Mouse (Mus musculus) lung, postnatal 10 days (tissue): ENCODE measurements at regions not wholly inside any gene's neighbourhood (a gene's known extent, or its start where the extent isn't known, plus 50 kb on each side); places are given as distances from the start of the nearest gene placed in this dataset.

Experiments
- DNase-seq: peaks from one replicate; pipeline ENCODE4 v3.0.0; 2021

DNA sequence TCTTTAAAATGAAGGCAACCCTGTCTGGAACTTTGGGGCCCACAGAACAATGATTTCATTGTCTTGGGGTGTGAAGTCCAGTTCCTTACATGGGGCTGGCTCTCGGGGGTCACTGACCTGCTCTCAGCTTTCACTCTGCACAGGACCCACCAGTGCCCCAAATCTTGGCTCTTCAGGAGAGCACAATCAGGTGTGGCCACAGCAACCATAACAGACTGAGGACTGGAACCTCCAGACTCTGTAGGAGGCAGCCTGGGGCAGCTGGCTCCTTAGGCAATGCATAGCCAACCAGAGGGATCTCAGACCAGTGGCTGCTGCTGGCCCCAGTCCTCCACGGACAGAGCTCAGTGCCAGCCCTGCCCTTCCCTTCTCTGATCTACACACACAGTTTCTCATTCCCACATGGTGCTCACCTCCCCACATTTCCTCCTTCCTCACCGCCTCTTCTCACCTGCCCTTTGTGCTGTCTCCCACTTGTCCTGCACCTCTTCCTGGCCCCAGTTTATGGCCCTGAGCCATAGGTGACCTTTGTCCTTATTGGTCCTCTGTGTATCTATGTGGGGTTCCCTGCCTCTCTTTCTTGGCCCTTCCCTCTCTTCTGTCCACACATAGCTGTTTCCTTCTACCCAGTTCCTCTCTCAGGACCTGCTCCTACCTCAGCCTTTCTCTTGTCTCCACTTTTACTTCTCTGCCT lies 151.9 kb upstream of the Zmiz1 start:
- DNase-seq = no peak

DNA sequence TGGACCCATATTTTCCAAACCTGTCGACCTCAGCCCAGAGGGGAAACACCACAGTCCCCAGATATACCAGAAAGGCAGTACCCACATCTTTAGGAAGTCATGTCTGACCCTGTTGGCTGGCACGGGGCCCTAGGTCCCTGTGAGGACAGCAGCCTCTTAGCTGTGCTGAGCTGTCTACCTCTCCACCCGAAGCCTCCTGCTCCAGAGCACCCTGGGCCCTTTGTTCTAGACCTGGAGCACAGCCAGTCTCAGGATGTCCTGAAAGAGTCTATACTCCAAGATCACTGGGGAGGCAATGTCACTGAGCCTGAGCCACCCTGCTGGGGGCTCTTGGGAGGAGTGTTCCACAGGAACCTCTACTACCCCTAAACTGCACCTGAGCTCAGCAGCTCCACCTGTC lies 150.9 kb upstream of the Zmiz1 start:
- no peak for DNase-seq

DNA sequence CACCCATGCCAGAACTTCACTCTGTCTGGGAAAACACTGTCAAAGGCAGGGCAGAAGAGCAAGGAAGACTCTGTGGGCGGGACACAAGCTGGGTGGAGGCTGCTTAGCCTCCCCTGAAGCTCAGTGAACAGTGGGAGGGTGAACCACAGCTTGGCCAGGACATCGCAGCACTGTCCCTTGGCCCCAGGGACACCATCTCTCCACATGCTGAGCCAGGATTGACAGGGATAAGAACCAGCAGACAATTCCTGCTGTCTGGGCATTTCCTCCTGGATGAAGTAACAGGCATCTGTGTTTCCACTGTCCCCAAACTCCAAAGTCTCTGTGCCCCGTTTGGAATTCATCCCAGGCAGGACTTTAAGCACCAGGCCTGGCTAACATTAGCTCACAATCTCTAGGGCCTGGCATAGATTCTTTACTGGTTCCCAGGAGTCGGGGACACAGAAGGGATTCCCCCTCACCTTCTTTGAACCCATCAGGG lies 148.3 kb upstream of the Zmiz1 start:
- peak; percentile 56 for DNase-seq

DNA sequence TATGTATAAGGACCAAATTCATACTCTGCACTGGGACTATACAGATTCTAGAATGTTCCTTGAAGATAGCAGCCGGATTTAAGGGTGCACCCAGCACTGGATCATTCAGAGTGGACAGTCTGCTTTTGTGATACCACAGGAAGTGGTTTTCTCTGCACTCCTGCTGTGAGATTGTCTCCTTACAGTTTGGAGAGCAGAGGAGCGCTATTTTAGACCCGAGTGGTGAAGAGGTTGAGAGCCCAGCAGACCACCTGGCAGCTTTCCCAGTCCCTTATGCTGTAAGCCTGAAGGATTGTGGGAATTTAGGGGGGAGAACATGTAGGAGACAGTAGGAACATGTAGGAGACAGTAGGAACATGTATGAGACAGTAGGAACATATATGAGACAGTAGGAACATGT lies 147.5 kb upstream of the Zmiz1 start:
- DNase-seq = peak; percentile 46

DNA sequence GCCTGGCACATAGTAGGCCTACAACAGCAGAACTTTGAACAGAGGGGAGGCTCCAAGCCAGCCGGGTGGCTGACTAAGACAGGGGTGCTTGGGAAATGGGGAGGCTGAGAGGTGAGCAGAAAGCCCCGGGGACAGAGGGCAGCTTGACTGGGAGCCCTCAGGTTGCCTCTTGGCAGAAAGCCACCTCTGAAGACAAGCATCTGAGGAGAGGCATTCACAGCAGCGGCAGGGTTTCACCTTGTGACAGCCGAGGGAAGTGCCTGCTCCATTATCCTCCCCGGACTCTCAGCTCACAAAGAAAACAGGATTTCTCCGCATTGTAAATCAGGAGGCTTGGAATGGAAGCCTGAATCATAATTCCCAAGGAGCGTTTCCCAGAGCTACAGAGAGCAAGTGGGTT lies 146.8 kb upstream of the Zmiz1 start:
- peak; percentile 44 for DNase-seq

DNA sequence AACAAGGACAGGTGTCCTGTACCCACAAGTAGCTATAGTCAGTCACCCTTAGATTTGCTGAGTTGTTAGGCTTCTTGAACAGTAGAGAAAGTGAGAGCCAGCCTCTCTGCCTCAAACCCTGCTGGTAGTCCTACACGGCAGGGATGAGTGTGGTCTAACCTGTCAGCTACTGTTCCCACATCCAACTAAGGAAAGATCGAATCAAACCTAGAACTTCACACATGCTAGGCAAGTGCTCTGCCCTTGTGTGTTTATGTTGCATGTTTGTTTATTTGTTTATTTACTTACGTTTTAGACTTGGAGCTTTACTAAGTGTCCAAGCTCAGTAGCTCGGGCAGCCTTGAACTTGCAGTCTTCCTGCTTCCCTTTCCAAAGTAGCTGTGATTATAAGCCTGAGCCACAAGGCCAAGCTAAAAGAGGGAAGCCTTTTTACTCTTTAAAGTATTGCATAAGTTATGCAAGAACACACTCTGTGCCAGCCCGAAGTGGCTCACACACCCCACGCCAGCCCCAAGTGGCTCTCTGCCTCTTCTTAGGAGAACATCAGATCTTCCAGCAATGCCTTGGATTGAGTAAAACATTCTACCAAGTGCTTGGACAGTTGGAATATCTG lies 146.1 kb upstream of the Zmiz1 start:
- peak; percentile 44 for DNase-seq

DNA sequence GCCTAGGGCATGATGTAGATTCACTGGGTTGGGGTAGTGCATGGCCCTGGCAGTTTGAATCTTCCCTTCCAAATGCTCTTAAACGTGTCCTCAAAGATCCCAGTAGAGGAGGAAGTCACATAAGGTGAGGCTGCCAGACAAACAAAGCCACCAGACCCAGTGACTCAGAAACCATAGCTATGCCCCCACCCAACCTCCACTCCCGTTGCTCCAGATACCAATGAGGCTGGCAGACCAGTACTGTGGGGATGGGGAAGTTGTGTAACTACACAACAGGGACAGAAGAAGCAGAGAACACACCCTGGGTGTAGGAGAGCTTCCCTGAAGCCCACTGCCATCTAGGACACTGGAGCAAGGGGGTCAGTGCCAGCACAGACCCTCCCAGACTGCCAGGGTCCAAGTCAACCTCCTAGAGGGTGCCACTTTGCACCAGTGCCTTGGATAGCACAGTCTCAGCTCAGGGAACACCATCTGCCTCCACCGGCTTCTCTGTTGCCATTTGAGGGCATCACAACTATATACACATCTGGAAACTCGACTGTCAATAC lies 145.2 kb upstream of the Zmiz1 start:
- DNase-seq = no peak

DNA sequence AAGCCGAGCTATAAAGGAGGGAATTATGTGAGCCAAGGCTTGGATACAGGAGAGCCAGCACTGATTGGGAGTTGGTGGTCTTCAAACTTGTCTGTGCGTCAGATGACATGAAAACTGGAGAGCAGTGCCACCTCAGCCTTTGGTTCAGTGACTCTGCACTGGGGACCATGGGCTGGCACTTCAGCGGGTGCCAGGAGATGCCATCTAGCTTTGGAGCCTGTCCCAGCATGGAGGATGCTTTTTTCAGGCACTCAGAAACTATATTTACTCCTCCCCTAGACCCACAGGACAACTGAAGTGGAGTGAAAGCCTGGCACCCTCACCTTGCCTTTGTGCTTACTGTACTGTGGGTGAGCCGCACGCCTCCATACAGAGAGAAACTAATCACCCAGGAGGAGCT lies 142.5 kb upstream of the Zmiz1 start:
- no peak for DNase-seq

DNA sequence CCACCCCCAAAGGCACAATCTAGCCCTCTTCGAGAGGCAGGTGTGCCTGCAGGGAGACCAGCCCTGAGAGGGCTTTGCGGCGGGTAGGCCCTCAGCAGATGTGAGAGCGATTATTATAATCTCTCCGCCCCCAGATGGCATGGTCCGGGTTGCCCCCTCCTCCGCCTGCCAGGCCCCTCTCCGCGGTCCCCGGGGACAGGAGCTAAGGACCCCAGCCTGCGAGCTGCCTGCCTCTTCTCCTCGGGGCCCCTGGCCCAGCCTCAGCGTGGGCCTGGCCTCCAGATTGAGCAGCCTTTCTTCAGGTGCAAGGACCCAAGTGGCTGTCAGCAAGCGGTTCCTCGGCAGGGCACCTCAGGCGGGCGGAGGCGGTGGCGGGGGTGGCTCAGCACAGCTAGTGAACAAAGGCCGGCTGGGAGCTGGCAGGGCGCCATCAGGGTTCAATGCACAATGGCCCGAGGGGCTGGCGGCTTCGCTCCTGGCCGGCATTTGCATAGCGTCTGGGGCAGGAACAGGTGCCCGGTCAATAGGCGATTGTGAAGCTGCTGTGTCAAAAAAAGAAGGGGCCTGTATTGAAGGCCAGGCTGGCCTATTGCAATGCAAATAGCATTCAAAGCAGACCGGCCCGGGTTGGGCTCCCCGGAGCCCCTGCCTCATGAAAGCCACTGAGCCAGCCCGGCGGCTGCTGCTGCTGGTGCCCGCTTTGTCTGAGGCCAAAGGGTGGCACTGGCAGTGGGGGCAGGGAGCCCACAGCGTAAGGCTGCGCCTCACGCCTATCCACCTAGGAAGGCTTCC lies 141.1 kb upstream of the Zmiz1 start:
- peak; percentile 87 for DNase-seq

DNA sequence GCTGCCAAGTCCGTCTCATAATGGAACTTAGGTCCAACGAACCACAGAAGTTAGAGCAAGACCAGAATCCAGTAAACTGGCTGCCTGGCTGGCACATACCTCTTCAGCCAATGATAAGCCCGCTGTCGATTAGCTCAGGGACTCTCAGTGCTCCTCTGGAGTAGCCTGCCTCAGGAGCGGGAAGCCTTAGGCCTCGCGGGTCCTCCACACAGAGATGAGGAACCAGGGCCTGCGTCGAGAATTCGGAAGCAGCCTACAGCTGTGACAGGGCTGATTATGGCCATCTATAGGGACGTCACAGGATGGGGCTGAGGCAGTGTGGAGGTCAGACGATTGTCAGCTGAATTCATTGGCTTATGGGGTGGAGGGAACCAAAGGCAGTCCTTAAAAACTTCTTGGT lies 140.1 kb upstream of the Zmiz1 start:
- DNase-seq = no peak

DNA sequence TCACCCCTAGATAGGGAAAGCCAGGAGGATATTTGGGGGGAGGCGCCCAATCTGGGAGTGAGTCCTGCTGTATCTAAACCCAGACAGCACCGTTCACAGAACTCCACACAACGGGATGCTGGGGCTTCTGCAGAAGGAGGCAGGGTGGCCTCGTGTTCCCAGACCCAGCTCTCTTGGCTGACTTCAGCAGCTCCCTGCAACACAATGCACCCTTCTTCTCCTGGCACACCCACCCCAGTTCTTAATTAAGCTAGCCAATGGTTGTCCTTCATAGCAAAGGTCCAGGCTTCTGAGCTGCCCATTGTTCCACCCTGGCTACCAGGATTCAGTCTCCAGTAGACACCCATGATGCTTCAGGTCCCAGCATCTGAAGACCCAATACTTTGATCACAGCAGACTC lies 138.8 kb upstream of the Zmiz1 start:
- no peak for DNase-seq

DNA sequence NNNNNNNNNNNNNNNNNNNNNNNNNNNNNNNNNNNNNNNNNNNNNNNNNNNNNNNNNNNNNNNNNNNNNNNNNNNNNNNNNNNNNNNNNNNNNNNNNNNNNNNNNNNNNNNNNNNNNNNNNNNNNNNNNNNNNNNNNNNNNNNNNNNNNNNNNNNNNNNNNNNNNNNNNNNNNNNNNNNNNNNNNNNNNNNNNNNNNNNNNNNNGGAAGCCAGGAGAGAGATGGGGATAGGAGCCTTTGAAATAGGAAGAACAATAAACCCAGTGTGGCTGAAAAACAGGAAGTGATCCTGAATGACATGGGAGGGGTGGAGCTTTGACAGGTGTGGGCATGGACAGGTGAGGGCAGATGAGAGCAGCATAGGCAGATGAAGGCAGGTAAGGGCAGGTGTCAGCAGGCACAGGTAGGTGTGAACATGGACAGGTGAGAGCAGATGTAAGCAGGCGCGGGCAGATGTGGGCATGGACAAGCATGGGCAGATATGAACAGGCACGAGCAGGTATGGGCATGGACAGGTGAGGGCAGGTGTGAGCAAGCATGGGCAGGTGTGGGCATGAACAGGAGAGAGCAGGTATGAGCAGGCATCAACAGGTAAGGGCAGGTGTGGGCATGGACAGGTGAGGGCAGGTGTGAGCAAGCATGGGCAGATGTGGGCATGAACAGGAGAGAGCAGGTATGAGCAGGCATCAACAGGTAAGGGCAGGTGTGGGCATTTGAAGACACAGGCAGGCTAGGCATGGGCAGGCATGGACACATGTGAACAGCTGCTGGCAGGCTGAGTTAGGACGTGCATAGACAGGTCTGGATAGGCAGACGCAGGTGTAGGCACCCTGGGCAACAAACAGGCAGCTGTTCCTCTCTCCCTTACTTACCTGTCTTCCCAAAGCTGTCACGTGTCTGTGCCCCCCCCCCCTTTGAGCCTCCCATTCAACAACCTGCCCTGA lies 135.2 kb upstream of the Zmiz1 start:
- DNase-seq = no peak

DNA sequence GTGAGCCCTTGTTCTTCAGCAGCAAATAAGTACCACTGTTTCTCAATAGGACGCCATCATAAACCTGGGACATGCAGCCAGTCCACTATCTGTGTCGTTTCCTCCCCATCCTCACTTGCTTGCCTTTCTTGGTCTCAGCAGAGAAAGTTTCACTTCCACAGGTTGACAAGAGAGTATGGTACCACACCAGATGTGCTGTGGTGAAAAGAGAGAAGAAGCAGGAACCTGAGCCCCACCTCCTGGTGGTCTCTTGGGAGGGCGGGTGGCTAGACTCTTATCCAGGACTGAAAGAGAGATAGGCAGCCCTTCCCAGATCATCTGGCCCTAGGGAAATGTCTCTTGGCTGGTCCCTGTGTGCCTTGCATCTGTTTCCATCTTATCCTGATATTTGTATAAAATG lies 133.1 kb upstream of the Zmiz1 start:
- DNase-seq = no peak

DNA sequence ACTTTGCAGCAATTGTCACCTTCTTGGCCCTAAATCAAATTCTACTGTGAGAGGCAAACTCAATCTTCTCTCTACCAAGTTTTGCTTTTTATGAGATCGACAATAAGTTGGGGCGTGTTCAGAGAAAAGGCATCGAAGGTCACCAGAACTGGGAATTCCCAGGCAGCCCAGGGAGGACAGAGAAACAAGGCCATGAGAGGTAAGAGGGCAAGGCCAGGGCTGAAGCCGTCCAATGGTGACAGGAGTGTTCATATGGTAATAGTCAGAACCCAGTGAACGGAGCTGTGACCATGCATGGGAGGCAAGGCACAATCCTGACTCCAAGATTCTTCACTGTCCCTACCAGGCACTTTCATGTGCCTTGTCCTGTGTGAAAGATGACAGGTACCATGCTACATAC lies 130.8 kb upstream of the Zmiz1 start:
- DNase-seq = no peak

DNA sequence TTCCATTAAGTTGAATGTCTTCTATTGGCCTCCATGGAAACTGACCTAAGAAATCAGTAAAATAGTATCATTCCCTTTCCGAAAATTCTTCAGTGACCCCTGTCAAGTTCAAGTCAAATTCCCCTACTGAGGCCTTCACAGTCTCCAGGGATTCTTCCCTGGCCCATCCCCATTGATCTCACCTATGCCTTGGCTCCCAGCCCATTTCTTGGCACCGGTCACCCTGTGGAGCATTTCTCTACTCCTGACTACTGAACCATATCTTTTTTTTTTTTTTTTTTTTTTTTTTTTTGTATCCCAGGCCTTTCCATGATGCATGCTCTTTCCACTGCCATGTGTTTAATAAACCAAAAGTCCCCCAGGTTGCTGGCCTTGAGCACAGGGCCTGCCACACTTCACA lies 124.8 kb upstream of the Zmiz1 start:
- DNase-seq = no peak

DNA sequence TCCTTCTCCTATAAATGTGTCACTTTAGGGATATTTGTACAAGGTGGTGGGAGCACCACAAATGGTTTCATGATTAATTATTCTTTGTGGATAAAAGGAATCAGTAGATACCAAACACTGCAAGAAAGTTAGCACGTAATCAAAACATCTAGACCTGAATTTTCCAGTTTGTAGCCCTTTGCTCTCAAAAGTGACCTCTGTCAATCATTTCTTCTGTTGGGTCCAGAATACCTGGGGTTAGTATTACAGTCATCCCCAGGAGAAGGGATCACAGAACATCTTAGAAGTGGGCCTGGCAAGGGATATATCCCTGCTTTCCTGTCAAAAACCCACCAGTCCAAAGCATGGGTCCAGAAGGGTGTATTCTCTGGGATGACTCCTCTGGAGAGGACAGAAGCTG lies 122.1 kb upstream of the Zmiz1 start:
- no peak for DNase-seq

DNA sequence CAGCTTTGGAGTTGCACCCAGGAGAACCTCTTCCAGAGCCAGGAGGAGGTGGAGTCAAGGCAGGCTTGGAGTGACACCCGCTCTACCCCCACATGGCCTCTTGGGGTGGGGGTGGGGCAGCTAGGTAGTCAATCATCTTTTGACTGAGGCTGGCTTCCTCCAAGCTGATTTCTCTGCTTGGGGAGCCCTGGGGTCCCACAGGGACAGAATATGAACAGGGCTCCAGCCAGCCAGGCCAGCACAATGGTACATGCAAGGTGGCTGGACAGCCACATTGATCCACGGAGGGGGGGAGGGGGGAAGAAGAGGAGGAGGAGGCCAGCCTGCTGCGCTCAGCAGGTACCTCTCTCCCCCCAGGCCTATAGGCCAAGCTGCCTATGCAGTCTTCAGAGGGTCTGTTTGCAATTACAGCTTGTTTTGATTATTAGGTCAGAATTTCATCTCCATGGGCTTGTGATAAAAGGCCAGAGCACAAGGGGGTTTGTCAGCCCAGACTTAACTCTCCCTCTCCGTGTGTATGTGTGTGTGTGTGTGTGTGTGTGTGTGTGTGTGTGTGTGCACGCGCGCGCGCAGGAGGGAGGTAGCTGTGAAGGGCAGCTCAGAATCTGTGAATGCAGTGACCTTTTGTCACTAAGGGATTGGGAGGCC lies 120.5 kb upstream of the Zmiz1 start:
- DNase-seq = peak; percentile 53

DNA sequence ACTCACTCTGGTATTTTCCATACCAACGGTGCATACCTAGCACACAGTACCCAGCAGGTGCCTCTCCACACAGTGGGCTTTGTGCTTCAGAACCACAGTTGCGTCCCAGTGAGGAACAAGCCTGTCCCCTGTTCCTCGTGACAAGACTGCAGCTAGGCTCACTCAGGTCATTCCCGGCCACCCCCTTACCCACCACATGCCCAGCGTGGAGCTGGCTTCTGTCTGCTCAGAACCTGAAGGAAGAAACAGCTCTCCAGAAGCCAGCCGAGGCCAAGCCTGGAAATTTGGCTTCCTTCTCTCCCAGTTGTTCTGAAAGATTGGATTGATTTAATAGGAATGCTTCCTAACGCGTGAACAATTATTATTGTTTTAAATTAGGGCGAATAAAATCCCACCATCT lies 118.1 kb upstream of the Zmiz1 start:
- no peak for DNase-seq

DNA sequence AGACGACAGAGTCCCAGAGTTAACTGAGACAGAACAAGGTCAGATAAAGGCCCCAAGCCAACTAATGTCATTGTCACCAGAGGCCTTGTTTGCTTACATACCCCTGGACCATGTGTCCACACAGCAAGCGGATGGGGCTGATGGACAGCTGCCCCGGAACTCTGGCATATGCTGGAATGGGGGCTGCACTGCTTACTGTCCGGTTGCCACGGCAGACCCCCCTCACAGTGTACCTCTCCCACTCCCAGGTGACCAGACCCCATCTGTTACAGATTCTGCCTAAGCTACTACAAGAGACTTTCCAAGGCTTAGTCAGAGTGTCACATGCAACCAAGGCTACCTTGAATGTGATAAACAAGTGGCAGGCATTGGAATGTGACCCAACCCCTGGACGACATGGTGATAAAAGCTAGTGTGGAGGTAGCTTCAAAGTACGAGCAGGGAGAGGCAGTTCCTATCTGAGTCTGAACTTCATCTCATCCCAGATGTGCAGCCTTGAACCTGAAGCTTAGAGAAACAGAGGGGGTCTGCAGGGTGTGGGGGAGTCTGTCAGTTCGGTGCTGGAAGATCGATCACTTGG lies 117.0 kb upstream of the Zmiz1 start:
- no peak for DNase-seq

DNA sequence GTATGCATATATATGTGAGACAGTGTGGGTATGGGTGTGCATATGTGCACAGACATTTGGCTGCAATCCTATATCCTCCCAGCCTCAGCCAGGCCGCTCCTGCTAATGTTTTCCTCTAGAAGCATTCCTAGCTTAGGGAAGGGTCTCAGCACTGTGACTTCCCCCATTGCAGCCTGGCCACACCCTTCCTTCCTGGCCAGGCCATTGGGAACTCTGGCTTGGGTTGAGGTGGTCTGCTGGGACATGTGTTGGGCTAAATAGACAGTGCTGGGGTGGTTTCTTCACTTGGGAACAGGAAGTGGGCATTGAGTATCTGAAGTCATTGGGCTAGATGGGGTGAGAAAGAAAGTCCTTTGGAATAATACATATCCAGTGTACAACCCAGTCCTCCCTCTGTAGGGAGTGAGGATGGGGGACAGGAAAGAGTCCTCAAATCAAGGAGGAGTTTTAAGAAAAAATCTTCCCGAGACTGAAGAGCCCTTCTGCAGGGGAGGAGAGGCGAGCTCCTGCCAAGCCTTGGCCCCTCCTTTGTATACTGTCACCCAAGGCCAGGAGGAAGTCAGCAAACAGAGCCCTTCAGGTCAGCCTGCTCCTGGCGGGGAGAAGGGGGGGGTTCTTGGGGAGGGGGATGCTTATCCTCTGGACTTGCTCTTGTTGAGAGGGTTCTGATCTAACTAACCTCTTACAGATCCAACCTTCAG lies 116.0 kb upstream of the Zmiz1 start:
- DNase-seq = peak; percentile 66

DNA sequence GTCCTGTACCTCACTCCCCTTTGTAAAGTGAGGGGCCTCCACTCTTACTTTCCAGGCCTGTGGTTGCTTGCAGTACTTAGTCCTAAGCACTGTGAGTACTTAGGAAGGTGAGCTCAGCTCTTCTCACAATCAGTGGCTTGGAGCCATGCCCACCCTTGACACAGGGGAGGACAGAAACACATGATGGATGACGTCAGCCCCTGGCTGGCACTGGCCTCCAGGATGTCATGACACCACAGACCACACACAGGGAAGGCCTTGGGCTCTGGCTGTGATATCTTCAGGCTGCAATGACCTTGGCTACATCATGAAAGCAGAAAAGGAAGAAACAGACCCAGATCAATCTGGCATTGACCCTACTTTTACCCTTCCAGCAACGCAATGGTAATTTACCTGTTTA lies 113.0 kb upstream of the Zmiz1 start:
- peak; percentile 79 for DNase-seq
